Mouse (Mus musculus): ENCODE measurements around the gene Cux1. TPM values are rescaled to one million over a fixed set of nuclear protein-coding genes. Genes with fewer than 3 reads are reported as not detected.

The Cux1 gene
- polyA plus RNA-seq, 1 experiment = 164 TPM

DNA sequence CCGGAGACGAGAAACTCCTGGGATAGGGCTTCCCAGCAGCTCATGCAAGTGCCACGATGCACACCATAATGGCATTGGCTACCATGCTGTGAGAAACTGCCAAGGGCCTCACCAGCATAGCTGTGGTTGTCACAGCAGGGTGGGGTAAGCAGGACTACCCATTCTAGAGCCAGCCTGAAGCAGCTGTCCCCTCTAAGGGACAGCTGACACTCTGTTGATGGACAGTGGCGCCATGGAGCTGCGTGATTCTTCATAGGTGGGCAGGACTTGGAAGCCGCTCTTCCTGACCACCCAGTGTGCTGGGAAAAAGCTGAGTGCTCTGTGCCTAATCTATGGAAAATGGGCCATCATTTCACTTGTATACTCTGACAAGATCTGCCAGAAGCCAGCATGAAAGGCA lies 266.4 kb downstream of the Cux1 start:
- H3K36me3 ChIP-seq (ENCODE audit: control insufficient read depth, insufficient read depth, low read length) = peaks cover 92% of the 10 kb centered on the region

DNA sequence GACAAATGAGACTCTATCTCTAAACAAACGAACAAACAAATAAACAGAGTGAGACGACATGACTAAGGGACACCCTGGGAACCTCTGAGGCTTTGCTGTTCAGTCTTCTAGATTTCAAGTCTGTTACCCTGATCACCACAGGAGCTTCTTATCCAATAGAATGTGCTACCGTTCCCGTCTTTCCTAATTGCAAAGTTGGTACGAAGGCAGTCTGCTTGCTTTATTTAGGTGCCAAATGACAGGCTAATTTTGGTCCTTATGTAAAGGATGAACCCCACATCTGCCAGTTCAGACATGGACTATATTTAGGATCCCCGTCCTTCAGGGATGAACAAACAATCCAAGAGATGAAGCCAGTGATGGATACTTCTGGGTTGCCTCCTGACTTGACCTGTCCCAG lies 269.6 kb downstream of the Cux1 start:
- TF ChIP-seq CTCF (IDR thresholded peaks at IDR 0.05; ENCODE audit: borderline replicate concordance, control insufficient read depth, extremely low read depth, insufficient read depth, low read length, poor library complexity) (no peak), POLR2A (IDR thresholded peaks at IDR 0.05; ENCODE audit: control insufficient read depth, extremely low read depth, insufficient read depth, low read length, poor library complexity) (no peak)
- H3K27ac ChIP-seq (ENCODE audit: control insufficient read depth, insufficient read depth, low read length) = no peak overlapping the region
- 96% methylated on average over 6 of the region's 6 CpGs for WGBS
- no peaks in the 10 kb centered on the region for H3K4me1 ChIP-seq (replicated peaks; ENCODE audit: control insufficient read depth, insufficient read depth, low read length)
- peaks cover 79% of the 10 kb centered on the region for H3K36me3 ChIP-seq (ENCODE audit: control insufficient read depth, insufficient read depth, low read length)
- no peak overlapping the region for H3K4me3 ChIP-seq (ENCODE audit: control insufficient read depth, insufficient read depth, low read length)
- no peaks in the 10 kb centered on the region for H3K27me3 ChIP-seq (ENCODE audit: control insufficient read depth, insufficient read depth, low read length)
- DNase-seq = no peak

More for the DNA sequence above, 266.4 kb downstream of the Cux1 start:
- H3K4me1 ChIP-seq (replicated peaks; ENCODE audit: control insufficient read depth, insufficient read depth, low read length) = no peaks in the 10 kb centered on the region
- H3K4me3 ChIP-seq (ENCODE audit: control insufficient read depth, insufficient read depth, low read length) = no peak overlapping the region
- no peaks in the 10 kb centered on the region for H3K27me3 ChIP-seq (ENCODE audit: control insufficient read depth, insufficient read depth, low read length)
- 97% methylated on average over 6 of the region's 6 CpGs for WGBS
- DNase-seq = no peak
- TF ChIP-seq CTCF (IDR thresholded peaks at IDR 0.05; ENCODE audit: borderline replicate concordance, control insufficient read depth, extremely low read depth, insufficient read depth, low read length, poor library complexity) (no peak), POLR2A (IDR thresholded peaks at IDR 0.05; ENCODE audit: control insufficient read depth, extremely low read depth, insufficient read depth, low read length, poor library complexity) (no peak)
- H3K27ac ChIP-seq (ENCODE audit: control insufficient read depth, insufficient read depth, low read length) = no peak overlapping the region

DNA sequence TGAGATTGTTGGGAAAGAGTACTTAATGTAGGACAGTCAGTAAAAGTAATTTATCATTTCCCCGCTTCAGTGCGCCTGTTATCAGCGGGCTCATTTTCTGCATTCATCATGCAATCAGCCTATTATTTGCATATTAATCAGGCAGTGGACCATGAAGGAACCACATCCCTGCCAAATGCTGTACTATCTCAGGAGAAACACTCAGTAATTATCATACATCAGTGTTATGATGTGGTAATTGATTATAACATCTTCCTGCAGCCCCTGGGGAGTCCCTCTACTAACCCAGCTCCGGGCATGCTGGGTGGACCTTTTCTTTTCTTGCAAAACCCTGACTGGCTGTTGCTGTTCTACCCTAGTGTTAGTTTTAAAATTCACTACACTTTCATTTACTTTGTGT lies 270.4 kb downstream of the Cux1 start:
- Histone ChIP-seq H3K27ac (ENCODE audit: control insufficient read depth, insufficient read depth, low read length) (no peak overlapping the region), H3K4me1 (replicated peaks; ENCODE audit: control insufficient read depth, insufficient read depth, low read length) (no peaks in the 10 kb centered on the region), H3K27me3 (ENCODE audit: control insufficient read depth, insufficient read depth, low read length) (no peaks in the 10 kb centered on the region), H3K36me3 (ENCODE audit: control insufficient read depth, insufficient read depth, low read length) (peaks cover 73% of the 10 kb centered on the region), H3K4me3 (ENCODE audit: control insufficient read depth, insufficient read depth, low read length) (no peak overlapping the region)
- TF ChIP-seq CTCF (IDR thresholded peaks at IDR 0.05; ENCODE audit: borderline replicate concordance, control insufficient read depth, extremely low read depth, insufficient read depth, low read length, poor library complexity) (no peak), POLR2A (IDR thresholded peaks at IDR 0.05; ENCODE audit: control insufficient read depth, extremely low read depth, insufficient read depth, low read length, poor library complexity) (no peak)
- 98% methylated on average over 4 of the region's 4 CpGs for WGBS
- DNase-seq = no peak

DNA sequence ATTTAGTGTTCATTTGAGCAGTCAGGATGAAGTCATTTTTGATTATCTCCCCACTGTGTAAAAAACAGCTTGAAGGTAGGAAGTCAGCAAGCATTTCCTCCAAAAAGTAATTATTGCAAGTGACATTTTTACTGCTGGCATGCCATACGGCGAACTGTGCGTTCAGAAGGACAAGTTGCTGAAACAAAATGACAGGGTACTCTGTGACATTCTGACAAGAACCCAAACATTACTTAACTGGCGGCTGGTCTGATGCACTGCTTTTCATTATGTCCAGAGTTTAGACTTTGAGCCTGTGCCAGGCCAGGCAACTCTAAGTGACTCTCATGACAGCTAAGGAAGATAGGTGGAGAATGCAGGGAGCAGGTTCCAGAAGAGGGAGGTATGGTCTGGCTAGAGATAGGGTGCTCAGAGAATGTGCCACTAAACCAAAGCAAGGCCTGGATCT lies 274.3 kb downstream of the Cux1 start:
- no peak for DNase-seq
- Histone ChIP-seq H3K36me3 (ENCODE audit: control insufficient read depth, insufficient read depth, low read length) (peaks cover 64% of the 10 kb centered on the region), H3K4me1 (replicated peaks; ENCODE audit: control insufficient read depth, insufficient read depth, low read length) (no peaks in the 10 kb centered on the region), H3K27ac (ENCODE audit: control insufficient read depth, insufficient read depth, low read length) (no peak overlapping the region), H3K27me3 (ENCODE audit: control insufficient read depth, insufficient read depth, low read length) (no peaks in the 10 kb centered on the region), H3K4me3 (ENCODE audit: control insufficient read depth, insufficient read depth, low read length) (no peak overlapping the region)
- TF ChIP-seq CTCF (IDR thresholded peaks at IDR 0.05; ENCODE audit: borderline replicate concordance, control insufficient read depth, extremely low read depth, insufficient read depth, low read length, poor library complexity) (no peak), POLR2A (IDR thresholded peaks at IDR 0.05; ENCODE audit: control insufficient read depth, extremely low read depth, insufficient read depth, low read length, poor library complexity) (no peak)
- 96% methylated on average over 4 of the region's 4 CpGs for WGBS

DNA sequence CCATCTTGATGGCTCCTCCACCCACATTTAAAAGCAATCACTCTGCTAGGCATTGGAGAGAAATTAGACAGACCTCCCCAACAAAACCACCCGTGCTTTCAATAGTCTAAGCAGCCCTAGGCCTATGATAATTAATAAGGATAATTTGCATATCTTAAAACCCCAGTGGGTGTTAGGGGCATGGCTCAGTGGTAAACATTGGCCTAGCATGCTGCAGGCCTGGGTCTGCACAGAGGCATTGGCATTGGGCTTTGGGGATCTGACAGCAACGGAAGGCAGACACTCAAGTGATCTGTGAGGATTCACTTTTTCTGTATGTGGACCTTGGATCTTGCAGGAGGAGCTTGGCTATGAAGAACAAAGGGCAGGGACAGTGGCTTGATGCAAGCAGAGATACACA lies 274.9 kb downstream of the Cux1 start:
- Histone ChIP-seq H3K36me3 (ENCODE audit: control insufficient read depth, insufficient read depth, low read length) (peaks cover 58% of the 10 kb centered on the region), H3K27me3 (ENCODE audit: control insufficient read depth, insufficient read depth, low read length) (no peaks in the 10 kb centered on the region), H3K27ac (ENCODE audit: control insufficient read depth, insufficient read depth, low read length) (no peak overlapping the region), H3K4me3 (ENCODE audit: control insufficient read depth, insufficient read depth, low read length) (no peak overlapping the region), H3K4me1 (replicated peaks; ENCODE audit: control insufficient read depth, insufficient read depth, low read length) (no peaks in the 10 kb centered on the region)
- 96% methylated on average over 2 of the region's 2 CpGs for WGBS
- no peak for TF ChIP-seq POLR2A (IDR thresholded peaks at IDR 0.05; ENCODE audit: control insufficient read depth, extremely low read depth, insufficient read depth, low read length, poor library complexity)
- TF ChIP-seq CTCF (IDR thresholded peaks at IDR 0.05; ENCODE audit: borderline replicate concordance, control insufficient read depth, extremely low read depth, insufficient read depth, low read length, poor library complexity) = no peak
- no peak for DNase-seq

DNA sequence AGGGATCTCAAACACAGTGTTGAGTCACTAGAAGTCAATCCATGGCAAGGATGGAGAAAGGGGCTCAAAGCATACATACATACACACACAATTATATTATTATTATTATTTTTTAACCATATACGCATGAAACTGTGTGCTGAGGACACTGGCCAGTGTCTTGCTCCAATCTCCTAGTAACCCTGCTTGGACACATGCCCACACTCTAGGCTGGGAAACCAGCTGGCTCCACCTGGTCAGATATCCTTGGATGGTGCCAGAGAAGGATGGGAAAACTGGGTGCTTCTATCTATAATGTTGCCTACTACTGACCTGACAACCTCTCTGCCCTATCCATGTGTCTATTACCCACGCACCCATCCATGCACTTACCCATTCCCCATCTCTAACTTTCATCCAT lies 275.7 kb downstream of the Cux1 start:
- whole genome bisulfite sequencing = 100% methylated on average over 2 of the region's 2 CpGs
- no peak for DNase-seq
- Histone ChIP-seq H3K27me3 (ENCODE audit: control insufficient read depth, insufficient read depth, low read length) (no peaks in the 10 kb centered on the region), H3K27ac (ENCODE audit: control insufficient read depth, insufficient read depth, low read length) (no peak overlapping the region), H3K4me1 (replicated peaks; ENCODE audit: control insufficient read depth, insufficient read depth, low read length) (no peaks in the 10 kb centered on the region), H3K4me3 (ENCODE audit: control insufficient read depth, insufficient read depth, low read length) (no peak overlapping the region), H3K36me3 (ENCODE audit: control insufficient read depth, insufficient read depth, low read length) (peaks cover 55% of the 10 kb centered on the region)
- no peak for TF ChIP-seq CTCF (IDR thresholded peaks at IDR 0.05; ENCODE audit: borderline replicate concordance, control insufficient read depth, extremely low read depth, insufficient read depth, low read length, poor library complexity)
- no peak for TF ChIP-seq POLR2A (IDR thresholded peaks at IDR 0.05; ENCODE audit: control insufficient read depth, extremely low read depth, insufficient read depth, low read length, poor library complexity)

DNA sequence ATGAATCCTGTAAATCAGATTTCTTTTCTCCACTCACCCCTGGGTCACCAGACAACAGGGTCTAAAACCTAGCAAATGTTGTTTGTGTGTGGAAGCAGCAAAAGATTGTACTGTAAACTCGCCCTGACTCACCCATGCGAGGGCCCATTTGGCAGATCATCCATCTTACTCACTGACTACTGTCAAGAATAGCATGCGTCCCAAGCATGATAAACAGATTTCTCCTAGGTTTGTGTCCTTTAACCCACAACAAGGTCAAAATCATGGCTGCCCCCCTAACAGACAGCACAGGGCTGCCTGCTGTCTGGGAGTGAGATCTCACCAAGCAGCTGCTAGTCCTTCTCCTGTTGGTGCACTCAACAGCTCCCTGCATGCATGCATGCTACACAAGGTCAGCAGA lies 277.5 kb downstream of the Cux1 start:
- no peaks in the 10 kb centered on the region for H3K27me3 ChIP-seq (ENCODE audit: control insufficient read depth, insufficient read depth, low read length)
- H3K4me1 ChIP-seq (replicated peaks; ENCODE audit: control insufficient read depth, insufficient read depth, low read length) = no peaks in the 10 kb centered on the region
- H3K36me3 ChIP-seq (ENCODE audit: control insufficient read depth, insufficient read depth, low read length) = peaks cover 60% of the 10 kb centered on the region
- no peak for DNase-seq
- no peak overlapping the region for H3K27ac ChIP-seq (ENCODE audit: control insufficient read depth, insufficient read depth, low read length)
- H3K4me3 ChIP-seq (ENCODE audit: control insufficient read depth, insufficient read depth, low read length) = no peak overlapping the region
- TF ChIP-seq CTCF (IDR thresholded peaks at IDR 0.05; ENCODE audit: borderline replicate concordance, control insufficient read depth, extremely low read depth, insufficient read depth, low read length, poor library complexity) (no peak), POLR2A (IDR thresholded peaks at IDR 0.05; ENCODE audit: control insufficient read depth, extremely low read depth, insufficient read depth, low read length, poor library complexity) (no peak)
- 98% methylated on average over 3 of the region's 3 CpGs for WGBS
